Mouse (Mus musculus) T-helper 1 cell (primary cell): ENCODE measurements around the gene Usp29.

Experiments used
- in situ Hi-C: fragments of 300-600 bp; cut with MboI, MseI; formaldehyde crosslinking; loops from one replicate; pipeline ENCODE4 v1.15.1; 2025; ENCODE audit warnings: high pct_unique_total_duplicates

Gene Usp29

DNA sequence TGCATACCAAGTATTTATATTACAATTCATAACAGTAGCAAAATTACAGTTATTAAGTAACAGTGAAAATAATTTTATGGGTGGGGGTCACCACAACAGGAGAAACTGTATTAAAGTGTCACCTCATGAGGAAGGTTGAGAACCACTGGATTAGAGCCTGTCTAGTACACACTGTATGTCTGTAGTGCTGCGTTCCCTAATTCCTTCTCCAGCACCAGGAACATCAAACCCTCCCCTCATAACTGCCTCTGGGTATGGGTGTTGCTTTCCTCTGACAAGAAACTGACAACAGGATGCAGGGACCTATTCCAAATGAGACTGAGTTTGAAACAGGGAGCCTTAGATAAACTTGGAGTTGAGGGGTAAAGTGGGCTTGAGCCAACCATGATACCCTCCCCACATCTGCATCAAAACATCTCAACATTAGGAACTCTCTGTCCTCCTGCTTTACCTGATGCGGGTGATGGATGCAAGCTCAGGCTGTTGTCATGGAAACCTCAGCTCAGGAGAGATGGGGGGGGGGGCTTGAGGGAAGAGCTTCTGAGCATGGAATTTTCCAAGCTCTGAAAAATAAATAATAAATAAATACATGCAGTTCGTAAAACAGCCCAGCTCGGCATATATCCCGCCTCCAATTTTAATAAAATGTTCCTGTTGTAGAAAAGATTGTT is 86.5 kb downstream of the Usp29 start:
- in situ Hi-C loops = no loop called here

DNA sequence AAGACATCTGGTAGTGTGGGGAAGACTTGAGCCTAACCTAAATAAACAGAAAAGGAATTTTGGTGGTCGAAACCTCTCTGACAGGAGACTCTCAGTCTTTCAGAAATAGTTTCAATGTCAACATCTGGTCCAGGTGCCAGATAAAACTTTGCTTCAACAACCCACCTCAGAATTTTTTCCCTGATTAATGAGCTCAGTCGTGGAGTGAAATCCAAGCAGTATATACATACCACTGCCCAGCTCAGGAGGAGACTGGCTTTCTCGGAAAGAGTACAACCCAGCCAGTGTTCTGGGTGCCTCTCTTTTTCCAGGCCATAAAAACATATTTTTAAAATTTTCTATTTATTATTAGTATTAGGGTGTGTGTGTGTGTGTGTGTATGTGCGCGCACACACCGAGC is 89.9 kb downstream of the Usp29 start:
- in situ Hi-C loops = no loop called here

DNA sequence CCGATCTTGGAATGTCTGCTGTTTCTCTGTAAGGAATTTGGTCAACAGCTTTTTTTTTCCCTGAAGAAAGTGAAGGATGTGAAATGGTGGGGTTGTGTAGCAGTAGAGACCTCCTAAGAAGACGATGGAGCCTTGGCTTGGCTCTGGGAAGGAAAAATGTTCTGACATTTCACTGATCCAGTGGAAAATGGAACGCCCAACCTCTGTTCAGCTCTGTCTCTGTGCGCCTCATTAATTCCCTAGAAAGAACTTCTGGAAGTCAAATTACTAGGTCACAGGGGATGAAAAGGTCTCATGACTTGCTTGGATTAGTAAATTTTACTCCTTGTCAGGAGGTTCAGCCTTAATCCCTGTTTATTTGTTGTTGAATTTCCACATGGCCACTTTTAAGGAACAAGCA is 92.3 kb downstream of the Usp29 start:
- in situ Hi-C loops = no loop called here

DNA sequence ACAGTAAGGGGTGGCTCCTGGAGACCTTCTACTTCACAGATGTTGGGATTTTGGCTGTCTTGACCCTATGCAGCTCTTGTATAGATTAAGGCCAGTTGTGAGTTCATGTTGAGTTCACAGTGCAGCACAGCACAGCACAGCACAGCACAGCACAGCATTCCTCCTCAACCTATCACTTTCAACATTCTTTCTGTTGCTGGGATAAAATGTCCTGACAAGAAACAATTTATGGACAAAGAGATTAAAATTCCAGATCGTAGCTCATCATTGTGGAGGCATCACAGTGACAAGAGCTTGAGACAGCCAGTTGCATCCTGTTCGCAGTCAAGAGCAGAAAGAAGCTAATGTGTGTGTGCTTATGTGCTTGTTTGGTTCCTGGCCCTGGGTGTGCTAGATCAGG is 93.3 kb downstream of the Usp29 start:
- in situ Hi-C loops = no loop called here

DNA sequence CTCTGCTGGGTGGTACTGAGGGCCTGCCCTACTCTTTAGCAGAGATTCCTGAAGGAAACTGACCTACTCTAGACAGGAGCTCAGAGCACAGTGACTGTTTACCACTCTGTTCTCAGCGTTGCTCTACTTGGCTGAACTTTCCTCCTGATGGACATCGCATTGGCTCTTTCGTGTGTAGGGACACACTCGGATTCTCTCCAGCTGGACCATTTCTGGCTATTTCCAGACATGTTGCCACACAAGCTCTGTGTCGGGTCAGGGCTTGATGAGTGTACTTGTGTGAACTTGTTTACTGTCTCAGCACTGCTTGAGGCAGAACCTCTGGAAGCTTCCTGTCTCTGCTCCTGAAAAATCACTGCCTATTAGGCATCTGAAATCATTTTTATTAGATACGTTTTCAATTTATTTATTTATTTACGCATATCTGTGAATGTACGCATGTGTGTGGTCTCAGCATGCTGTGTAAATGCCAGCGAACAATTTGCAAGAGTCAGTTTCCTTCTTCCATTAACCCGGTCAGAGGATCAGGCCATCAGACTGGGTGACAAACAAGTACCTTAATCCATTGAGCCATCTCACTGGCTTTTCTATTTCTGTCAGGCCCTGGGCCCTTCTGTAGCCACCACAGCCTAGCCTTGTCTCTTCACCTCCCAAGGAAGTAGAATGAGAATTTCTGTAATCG is 95.7 kb downstream of the Usp29 start:
- in situ Hi-C loops = no loop called here

DNA sequence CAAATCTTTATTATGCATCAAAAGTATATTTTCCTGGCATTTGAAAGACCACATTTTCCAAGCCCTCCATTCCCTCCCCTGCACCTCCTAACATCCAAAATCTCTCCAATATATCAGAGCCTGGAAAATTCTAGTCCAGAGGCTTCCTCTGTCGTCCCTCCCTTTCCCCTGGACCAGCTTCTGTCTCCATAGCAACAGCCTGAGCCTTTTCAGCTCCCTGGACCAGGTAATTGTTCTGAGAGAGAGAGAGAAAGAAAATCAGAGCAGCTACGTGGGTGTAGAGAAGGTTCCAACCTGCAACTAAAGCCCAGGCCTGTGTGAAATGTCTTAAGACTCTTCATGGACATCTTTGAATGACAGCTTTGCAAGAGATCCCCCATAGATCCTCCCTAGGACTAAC is 98.8 kb downstream of the Usp29 start:
- in situ Hi-C loops = no loop called here

DNA sequence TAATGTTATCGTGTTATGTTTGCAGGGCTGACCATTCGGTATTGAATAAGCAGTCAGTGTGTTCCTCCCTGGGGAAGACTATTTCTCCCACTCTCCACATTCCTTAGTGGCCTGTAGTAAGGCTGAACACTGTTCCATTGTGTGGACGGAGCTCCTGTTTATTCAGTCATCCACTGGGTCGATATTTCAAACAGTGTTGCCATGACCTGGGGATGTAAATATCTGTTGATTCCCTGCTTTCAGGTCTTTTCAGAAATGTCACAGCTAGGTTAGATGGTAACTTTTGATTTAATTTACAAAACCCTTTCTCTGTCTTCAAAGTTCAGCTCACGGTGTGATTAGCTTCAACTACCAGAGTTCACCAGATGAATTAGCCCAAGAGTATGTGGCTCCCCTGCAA is 104.6 kb downstream of the Usp29 start:
- in situ Hi-C loops = no loop called here

DNA sequence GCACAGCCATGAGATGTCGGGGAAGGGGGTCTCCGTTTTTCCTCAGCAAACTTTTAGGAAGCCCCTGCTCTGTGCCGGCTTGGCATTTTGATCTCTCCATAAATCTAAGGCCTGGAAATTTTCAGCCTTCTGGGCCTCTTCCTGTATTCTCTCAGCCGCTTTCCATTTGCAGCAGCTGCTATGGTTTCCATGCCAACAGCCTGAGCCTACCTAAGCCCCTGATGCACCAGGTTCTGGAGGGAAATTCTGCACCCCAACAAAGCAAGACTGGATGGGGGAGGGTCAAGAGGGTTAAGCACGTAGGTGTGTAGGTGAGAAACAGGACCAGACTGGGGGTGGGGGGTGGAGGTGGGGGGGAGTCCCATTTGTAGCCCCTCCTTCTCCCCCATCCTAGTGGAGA is 105.0 kb downstream of the Usp29 start:
- in situ Hi-C loops = no loop called here

DNA sequence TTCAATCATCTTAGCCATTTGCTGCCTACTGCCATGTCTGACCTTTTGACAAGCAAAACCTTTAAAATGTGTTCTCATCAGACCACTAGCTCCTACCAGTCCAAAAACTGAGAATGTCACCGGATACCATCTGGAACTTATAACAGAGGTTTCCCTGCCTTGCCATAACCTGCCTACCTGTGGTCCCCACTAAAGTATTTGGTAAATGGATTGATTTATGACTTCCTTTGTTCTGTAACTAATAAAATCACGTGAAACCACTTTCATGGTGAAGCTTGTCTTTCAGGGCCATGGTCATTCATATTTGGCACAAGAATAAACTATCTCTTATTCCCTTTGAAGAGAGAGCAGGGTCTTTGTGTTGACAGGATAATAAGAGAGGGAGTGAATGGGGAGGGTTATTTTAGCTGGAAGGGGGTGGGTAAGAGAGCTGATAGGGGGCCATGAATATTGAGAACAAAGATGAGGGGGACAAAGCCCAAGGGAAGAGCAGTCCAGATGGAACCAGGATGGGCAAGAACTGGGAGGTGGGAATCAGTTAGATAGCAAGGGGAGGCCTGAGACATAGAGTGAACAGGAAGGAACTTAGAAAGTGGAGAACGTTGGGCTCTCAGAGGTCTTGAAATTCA is 107.0 kb downstream of the Usp29 start:
- in situ Hi-C loops = no loop called here

DNA sequence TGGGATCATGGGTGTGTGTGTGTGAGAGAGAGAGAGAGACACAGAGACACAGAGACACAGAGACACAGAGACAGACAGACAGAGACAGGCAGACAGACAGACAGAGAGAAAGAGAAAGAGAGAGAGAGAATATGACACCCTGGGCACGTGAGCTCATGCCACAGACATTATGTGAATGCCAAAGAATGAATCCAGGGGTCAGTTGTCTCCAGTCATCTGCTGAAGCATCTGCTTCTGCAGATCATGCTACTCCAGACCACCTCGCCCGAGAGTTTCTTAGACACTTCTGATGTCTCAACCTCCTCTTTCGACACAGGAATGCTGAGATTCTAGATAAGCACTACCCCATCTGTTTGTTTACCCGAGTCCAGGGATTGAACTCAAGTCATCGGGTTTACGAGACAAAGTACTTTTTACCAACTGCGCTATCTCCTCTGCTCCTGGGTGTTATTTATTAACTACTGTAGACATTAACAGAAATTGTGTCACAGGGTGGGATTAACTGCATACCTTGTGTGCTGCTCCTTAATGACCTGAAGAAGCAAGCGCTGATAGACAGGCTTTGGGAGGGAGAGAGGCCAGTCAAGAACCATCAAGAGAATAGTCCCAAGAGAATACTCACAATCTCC is 107.7 kb downstream of the Usp29 start:
- in situ Hi-C loops = no loop called here

DNA sequence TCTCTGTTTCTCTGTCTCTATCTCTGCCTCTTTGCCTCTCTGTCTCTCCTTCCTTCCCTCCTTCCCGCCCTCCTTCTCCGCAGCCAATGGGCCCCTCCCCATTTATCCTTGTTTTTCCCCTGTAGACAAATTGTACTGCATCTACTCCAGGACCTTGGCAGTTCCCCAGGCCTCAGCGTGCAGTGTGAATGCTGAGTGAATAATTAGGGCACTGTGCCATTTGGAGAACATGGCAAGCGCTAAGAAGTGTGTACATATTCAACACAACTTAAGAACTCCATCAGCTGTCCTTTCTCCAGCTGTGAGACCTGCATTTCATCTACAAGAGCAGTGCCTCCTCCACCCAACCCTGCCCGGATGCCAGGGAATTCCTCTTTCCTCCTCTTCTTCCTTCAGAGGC is 110.5 kb downstream of the Usp29 start:
- in situ Hi-C loops = no loop called here

DNA sequence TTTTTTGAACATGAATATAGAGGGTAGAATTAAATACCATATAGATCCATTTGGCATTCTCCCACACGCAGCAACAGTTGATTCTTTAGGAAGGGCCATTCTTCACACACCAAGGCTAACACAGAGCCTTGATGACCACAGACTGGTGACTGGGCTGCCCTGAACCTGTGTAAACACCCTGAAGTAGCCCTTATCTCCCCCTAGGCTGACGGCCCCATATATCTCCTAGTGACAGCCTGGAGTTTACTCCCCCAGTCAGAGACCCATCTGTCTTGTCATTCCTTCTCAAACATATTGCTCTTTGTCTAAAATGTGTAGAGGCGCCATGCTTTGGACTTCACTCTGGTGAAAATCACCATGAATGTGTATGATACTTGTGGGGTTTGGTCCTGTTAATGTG is 119.1 kb downstream of the Usp29 start:
- in situ Hi-C loops = no loop called here

DNA sequence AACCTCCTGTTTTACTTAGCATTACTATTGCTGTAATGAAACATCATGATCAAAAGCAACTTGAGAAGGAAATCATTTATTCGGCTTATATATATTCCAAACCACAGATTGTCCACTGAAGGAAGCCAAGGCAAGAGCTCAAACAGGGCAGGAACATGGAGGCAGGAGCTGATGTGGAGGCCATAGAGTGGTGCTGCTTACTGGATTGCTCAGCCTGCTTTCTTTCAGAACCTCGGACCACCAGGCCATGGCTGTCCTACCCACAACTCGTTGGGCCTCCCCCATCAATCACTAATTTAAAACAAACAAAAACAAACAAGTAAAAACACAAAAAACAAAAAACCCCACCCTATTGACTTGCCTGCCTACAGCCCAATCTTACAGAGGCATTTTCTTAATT is 119.9 kb downstream of the Usp29 start:
- in situ Hi-C loops = no loop called here

DNA sequence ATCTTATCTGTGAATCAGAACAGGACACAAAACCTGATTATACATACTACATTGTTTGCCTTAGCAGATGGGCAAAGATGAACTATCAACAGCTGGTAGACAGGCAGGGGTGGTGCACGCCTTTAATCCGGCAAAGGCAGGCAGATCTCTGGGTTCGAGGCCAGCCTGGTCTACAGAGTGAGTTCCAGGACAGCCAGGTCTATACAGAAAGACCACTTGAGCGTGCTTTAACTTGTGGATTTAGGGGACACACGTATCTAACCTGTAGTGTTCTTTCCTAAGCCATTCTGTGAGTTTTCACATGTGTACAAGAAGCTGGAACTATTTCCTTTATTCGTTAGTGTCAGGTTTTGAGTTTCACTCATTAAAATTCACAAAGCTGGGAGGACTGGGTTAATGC is 120.9 kb downstream of the Usp29 start:
- in situ Hi-C loops = no loop called here

DNA sequence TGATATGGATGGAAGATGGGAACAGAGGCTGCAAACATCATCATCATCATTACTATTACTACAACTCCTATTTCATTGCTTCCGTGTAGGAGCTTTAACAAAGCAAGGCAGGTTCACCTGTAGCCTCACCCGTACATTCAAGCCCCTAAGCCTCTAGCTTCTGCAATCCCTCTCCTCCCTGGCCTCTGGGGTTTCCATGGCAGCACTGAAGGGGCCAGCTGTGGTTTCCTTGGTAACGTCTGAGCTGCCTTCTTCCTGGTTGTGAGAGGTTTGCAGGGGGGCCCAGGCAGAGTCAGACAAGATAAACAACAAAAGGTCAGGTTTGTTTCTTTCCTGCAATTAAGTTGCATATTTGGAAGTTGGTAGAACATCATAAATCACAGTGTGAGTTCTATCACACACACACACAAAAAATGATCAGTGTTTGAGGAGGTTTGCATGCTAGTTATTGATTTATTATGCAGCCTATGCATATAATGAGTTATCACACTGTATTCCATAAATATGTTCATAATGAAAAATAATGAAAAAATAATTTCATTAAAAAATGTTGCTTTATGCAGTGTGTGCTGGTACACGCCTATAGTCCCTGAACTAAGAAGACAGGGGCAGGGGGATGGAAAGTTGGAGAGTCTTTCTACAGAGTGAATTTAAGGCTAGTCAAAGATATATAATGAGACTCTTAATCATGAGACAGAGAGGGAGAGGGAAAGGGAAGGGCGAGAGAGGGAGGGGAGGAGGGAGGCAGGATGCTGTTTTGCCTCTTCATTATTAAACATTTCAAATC is 121.5 kb downstream of the Usp29 start:
- in situ Hi-C loops = no loop called here

DNA sequence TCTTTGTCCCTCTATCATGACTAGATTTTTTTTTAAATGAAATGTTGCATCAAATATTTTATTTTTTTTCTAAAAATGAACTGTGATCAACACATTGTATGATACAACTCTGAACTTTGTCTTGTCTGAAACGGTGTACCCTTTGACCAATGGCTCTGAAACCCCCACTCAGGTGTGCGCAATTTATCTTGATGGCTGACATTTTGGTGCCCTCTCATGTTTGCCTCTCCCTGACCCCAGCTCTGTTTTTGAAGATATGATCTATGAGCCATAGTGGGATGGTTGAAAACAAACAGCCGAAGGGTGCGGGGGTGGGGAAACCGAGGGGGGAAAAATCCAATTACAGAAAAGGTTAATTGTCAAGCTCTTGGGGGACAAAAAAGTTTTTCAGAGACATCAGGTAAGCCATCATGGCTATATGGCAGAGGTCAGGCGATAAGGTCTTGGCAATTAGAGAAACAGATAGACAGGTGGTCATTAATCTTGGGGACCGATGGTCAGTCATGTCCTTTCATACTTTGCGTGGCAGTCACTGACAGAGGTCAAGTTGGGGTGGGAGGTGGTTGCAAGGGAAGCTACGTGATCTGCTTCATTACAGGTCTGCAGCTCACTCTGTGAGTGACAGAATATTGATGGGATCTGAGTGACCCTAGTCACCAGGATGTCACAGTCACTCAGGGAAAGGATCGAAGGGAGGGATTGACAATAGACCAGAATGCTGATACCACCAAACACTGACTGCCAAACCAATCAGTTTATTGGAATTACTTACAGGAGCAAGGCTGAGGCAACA is 125.4 kb downstream of the Usp29 start:
- in situ Hi-C loops = no loop called here

DNA sequence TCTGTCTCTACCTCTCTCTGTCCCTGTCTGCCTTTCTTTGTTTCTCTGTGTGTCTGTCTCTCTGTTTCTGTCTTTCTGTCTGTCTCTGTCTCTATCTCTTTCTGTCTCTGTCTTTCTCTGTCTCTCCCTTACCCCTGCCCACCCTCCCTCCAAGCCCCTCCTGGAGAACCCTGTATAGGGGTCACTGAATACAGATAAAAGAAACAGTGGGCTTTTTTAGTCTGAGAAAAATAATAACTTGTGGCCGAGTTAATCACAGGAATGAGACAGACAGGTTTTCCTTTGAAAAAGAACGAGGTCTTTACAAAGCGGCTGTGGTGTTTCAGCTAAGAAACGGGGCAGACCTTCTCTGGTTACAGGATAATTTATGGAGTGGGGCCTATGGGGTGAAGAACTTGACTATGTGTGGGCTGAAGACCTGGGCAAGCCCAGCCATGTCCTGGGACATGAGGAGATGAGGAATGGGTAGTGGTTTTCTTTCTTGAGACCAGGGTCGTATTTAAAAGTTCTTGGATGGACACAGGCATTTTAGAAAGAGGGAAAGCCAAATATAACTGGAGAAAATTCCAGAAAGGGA is 128.4 kb downstream of the Usp29 start:
- in situ Hi-C loops = no loop called here

DNA sequence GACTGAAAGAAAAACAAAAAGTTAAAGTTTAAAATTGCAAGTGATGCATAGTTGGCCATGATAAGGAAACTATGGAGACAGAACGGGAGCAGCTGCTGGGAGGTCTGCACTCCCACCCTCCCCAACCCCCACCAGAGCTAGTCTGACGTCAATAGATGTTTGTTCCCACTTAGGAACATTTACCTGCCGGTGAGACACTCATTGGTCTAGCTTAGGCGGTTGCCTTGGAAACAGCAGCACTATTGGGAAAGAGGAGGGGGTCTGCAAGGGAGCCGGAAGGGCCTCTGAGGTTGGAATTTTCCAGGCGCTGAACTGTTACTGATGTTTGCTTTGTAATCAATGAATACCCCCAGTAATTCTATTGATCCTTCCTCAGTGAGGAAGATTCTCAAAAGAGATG is 130.3 kb downstream of the Usp29 start:
- in situ Hi-C loops = no loop called here

DNA sequence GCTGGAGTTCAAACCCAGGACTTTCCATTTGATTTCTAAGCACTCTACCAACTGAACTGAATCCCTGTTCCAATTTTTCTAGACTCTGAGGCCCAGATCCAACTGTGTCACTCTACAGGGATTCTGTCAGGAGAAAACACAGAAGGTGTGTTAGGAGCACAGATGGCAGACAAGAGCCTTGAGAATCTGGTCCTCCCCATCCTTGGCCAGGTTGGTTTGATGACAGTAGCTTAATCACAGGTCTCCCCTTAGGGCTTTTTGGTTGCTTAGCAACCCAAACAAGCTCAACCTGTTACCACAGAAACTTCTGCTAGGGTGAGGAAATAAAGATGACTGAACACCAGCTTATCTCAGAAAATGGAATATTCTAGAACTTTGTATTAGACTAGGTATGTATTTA is 136.0 kb downstream of the Usp29 start:
- in situ Hi-C loops = no loop called here

DNA sequence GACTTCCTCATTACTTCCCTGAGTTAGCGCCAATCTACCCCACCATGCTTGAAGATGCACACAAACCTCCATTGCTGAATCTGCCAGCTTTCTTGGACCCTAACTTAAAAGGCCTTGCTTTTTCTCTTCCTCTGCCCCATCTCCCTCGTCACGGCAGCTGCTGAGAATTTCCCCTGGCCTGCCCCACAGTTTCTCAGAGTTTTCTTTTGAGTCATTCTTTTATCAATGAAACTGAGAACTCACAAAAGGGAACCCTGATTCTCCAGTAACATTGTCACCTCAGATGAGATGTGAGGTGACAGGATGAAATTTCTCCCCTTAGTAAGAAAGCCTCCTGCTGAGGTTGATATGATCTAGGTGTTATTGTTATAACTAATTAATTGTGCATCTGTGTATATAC is 138.5 kb downstream of the Usp29 start:
- in situ Hi-C loops = no loop called here

DNA sequence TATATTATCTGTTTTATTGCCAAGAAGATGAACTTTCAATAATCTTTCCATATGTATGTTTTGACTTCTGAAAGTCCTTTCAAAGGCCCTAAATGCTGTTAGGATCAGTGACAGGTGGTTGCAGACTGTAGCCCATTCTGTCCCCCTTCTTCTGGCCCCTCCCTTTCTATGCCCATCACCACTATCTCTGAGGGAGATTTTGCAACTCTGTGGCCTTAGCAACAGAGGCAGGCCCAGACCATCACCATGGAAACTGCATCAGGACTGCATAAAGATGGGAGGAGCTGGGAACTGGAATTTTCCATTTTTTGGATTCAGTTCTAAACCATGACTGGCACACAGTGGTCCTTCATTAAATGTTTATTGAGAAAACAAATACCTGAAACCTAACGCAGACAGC is 139.2 kb downstream of the Usp29 start:
- in situ Hi-C loops = no loop called here
